Mouse (Mus musculus): ENCODE measurements at regions not wholly inside any gene's neighbourhood (a gene's known extent, or its start where the extent isn't known, plus 50 kb on each side); places are given as distances from the start of the nearest gene placed in this dataset.

DNA sequence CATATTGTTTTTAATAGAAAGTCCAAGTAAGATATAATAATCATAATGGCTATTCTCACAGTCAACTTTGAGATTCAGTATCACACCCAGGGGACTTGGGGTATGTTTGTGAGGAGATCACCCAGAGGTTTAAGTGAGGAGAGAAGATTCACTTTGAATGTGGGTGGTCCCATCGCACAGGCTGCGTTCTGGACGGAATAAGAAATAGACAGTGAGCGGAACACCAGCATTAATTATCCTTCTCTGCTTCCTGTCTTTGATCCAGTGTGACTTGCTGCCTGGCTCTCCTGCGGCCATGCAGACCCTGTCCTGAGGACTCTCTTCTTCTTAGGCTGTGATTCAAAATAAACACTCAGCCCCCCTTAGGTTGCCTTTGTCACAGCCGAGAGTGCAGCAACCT is 60.6 kb upstream of the Kras start:
- DNase-seq (ENCODE audit: low spot score in 2 of 2), result no peak
- intact Hi-C loops (cut with DNase I), result no loop called here

DNA sequence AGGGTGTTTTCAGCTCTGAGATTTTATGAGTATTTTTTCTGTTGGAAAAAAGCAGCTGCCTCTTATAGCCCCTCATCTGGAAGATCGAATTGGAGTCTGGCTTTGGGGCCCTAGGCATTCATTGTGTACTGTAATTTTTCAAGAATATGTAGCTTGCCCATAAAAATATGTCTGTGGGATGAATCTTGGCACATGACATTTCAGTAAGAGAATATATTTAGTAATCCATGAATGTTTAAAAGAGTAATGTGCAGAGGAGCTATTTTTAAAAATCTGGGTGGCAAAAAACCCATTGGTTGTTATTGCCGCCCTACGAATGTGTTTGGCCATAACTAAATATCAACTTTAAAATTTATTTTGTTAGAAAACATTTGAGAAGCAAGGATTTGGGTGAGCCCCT is 59.0 kb upstream of the Kras start:
- intact Hi-C loops (cut with DNase I), result no loop called here
- DNase-seq (ENCODE audit: low spot score in 2 of 2), result no peak

- intact Hi-C loops (cut with DNase I), result no loop called here
- DNase-seq (ENCODE audit: low spot score in 2 of 2), result peak in 1 of 2 experiments; percentile 47
Observed at GRCm38 (mm10) chr6:145307237-145307636, 57.2 kb upstream of the Kras start.

GRCm38 (mm10) chr6:145306331-145307124 is 56.5 kb upstream of the Kras start:
- intact Hi-C loops (cut with DNase I), result no loop called here
- DNase-seq (ENCODE audit: low spot score in 2 of 2), result peak; percentile 65 to 88

DNA sequence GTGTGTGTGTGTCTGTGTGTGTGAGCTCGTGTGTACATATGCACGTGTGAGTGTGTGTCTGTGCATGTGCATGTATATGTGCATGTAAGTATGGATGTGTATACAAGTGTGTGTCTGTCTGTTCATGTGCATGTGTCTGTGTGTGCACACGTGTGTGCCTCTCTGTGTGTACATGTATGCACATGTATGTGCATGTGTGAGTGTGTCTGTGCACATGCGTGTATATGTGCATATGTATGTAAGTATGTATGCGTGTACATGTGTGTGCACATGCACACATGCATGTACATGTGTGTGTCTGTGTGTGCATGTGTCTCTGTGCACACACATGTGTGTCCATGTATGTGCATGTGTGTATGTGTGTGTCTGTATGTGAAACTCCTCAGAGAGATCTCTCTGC is 55.6 kb upstream of the Kras start:
- intact Hi-C loops (cut with DNase I), result no loop called here
- DNase-seq (ENCODE audit: low spot score in 2 of 2), result no peak

GRCm38 (mm10) chr6:145303641-145304070 is 53.6 kb upstream of the Kras start:
- intact Hi-C loops (cut with DNase I), result loop anchor here (2.0 to 5.0 kb wide), 2 partner anchors 39 to 53 kb away; partner anchors contain the start of gene Kras
- DNase-seq (ENCODE audit: low spot score in 2 of 2), result peak; percentile 50 to 66

DNA sequence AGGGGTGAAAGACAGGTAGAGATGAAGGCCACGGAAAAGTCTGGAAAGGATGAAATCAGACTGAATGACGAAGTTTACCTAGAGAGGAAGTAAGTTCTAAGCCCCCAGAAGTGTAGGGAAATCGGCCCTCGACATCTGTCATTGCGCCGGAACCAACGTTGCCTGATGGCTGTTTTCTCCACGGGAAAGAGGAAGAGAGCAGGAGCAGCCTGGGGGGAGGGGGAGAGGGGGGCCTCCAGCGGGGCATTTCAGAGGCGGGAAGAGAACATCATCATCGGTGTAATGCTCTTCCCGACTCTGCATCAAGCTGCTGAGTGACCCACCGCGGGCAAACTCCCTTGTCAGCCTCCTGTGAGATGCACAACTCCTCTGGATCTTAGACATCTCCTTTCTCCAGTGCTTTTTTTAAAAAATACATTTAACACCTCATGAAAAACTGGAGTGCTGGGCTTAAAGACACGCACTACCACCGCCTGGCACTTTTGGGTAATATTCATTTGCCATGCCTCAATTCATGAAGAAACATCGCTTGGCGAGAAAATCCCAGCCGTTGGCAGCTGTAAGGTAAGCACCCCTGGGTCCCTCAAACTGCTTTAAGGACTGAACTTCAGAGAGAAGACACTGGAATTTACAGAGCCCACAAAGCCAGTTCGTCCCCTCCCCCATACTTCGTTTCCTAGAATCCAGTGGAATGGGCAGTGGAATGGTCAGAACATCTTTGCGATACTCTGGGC is 53.0 kb upstream of the Kras start:
- intact Hi-C loops (cut with DNase I), result loop anchor here (2.0 to 5.0 kb wide), 2 partner anchors 39 to 52 kb away; partner anchors contain the start of gene Kras

GRCm38 (mm10) chr6:145302105-145302504 is 52.1 kb upstream of the Kras start:
- no peak for DNase-seq (ENCODE audit: low spot score in 2 of 2)
- intact Hi-C loops (cut with DNase I), result loop anchor here (2.0 to 5.0 kb wide), 2 partner anchors 40 to 51 kb away; partner anchors contain the start of gene Kras

More for the DNA sequence above, 53.0 kb upstream of the Kras start:
- DNase-seq (ENCODE audit: low spot score in 2 of 2), result no peak

DNA sequence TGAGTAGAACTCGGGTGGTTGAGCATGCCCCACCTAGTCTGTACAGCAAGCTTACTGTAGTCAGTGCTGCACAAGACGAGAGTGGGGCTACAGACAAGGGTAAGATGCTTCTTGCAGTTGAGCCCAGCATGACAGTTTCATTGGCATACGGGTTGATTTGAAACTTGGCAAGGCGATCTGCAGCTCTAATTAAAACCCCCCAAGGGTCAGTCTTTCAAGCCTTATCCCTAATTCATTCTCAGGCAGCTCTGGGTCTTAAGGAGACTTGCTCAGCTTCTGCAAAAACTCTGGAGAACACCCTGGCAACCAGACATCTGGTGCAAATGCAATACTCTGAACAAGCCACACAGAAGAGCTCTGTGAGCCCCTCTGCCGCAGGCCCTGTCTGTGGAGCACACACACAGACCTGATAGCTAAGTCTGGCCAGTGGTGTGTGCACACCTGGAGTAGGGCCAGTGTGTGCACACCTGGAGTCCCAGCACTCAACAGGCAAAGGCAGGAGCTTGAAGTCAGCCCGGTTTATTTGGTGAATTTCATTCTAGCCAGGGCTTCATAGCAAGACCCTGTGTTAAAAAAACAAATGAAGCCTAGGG is 50.3 kb upstream of the Kras start:
- intact Hi-C loops (cut with DNase I), result loop anchor here (5.0 kb wide), 1 partner anchor 42 kb away; no protein-coding TSS in a partner anchor
- DNase-seq (ENCODE audit: low spot score in 2 of 2), result peak in 1 of 2 experiments; percentile 26
